Mouse (Mus musculus): ENCODE measurements around the gene Bace1.
"Not testable (repeated sequence)": the region's sequence is repeated elsewhere in the genome, so short reads cannot be mapped to it uniquely, and the experiment has no call there.

Bace1 gene

DNA sequence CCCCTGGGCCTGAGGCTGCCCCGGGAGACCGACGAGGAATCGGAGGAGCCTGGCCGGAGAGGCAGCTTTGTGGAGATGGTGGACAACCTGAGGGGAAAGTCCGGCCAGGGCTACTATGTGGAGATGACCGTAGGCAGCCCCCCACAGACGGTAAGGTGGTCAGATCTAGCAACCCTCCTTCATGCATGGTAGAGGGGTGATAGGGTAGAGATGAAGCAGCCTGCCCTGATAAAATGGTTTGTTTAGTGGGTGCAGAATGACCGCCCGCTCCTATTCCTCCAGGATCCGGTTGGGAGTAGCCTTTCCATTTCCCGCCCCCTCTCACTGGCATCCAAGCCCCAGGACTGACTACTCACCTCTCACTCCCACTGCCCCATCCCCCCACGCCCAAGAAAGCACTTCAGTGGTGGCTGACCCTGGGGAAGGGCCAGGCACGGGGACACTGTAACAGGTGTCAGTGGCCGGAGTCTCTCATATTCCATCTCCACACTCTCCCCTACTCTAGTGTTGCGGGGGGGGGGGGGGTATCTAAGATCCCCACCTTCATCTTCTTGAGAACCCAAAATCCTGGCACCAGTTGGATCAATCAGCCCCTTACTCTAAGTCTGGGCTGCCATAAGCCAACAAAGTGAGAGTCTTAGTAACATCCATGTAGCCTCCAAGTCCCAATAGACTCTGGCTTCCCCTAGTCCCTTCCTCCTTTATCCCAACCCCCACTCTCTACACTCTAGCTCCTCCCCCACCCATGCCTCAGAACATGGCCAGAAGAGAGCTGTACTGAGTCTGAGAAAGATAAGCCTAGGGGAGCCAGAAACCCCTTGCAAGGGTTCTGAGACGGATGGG, 980 bp downstream of the Bace1 start:
- DNase-seq = peak; percentile 43 to 51

DNA sequence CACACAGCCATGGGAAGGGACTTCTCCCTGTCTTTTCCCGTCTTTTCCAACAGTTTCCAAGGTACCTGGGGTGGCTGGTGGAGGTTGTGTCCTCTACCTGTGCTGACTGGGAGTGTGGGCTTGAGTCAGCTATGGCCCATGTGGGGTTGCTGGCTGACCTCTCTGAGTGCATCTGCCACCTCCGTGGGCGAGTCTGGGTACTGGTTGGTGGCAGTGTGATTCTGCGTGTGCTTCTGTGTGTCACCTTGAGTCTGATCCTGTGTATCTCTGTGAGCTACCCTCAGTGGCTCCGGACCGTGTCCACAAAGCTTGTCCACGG, 1.6 kb downstream of the Bace1 start:
- DNase-seq = peak; percentile 31 to 36

- DNase-seq = no peak
Measured at GRCm38 (mm10) chr9:45840331-45840730, 2.0 kb downstream of the Bace1 start.

DNA sequence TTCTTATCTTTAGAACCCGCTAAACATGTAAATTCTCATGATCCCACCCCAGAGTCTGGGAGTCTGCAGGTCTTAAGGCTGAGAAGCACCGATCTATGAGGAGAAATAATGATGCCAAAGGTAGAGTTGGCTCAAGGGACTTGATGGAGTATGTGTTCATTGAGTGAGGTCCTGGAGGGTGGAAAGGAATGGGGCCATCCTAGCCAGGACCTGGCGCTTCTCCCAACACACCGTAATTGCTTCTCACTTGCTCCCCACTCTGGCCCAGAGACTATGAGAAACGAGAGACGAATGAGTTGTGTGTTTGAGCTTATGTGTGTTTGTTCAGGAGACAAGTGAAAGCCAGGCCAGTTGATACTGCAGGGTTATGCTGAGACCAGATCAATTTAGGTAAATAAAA, 3.1 kb downstream of the Bace1 start:
- peak; percentile 42 to 47 for DNase-seq

DNA sequence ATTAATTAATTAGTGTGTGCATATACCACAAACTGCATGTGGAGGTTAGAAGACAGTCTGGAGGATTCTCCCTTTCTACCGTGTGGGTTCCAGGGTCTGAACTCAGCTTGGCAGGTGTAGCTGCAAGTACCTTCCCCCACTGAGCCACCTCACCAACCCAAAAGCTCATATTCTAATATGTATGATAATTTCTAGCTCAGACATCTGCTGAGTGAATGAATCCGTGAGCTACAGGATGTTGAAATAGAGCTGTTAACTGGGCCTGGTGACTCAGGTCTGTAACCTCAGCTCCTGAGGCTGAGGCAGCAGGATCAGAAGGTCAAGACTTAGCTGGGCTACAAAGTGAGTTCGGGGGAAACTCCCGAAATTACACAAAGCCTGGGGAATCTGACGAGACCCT, 4.6 kb downstream of the Bace1 start:
- DNase-seq = no peak

DNA sequence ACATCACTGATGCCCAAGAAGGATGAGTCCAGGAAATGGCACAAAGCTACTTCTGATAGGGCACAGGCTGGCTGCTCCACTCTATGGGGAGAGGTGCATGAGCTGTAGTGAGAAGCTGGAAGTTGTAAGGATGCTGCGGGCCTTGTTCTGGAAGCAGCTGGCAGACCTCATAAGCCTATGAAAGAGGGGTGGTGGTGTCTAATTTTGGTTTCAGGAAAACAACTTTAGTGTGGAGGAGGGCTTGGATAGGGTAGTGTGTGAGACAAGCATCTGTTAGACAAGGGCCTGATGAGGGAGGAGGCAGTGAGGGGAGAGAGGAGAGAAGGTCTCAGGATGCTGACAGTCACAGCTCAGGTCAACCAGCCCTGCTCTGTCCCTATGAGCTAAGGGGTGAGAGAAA, 5.4 kb downstream of the Bace1 start:
- no peak for DNase-seq

DNA sequence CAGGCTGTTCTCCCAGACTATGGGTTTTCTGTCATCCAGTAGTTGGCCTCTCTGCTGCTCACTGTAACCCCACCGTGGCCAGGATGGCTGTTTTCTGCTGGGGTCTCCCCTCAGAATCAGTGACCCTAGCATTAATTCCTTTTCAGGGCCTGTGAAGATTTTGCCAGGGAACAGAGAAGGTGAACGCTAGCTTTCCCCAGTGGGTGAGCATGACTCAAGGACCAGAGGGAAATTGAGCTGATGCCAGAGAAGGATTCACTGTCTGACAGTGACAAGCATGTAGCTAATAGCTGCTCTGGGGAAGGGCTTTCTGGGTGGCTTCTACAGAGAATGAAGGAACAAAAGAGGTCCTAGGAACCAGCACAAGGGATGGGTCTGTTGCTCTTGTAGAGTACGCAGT, 7.2 kb downstream of the Bace1 start:
- DNase-seq = peak in 1 of 2 experiments; percentile 30

- not testable (repeated sequence) for DNase-seq
Measured at GRCm38 (mm10) chr9:45846176-45846575, 7.8 kb downstream of the Bace1 start.

- DNase-seq = no peak
Measured at GRCm38 (mm10) chr9:45846891-45847460, 8.6 kb downstream of the Bace1 start.

- no peak for DNase-seq
Measured at GRCm38 (mm10) chr9:45849528-45850408, 11.4 kb downstream of the Bace1 start.

- no peak for DNase-seq
Measured at GRCm38 (mm10) chr9:45850528-45851155, 12.3 kb downstream of the Bace1 start.

GRCm38 (mm10) chr9:45851330-45851729, 12.9 kb downstream of the Bace1 start:
- no peak for DNase-seq

DNA sequence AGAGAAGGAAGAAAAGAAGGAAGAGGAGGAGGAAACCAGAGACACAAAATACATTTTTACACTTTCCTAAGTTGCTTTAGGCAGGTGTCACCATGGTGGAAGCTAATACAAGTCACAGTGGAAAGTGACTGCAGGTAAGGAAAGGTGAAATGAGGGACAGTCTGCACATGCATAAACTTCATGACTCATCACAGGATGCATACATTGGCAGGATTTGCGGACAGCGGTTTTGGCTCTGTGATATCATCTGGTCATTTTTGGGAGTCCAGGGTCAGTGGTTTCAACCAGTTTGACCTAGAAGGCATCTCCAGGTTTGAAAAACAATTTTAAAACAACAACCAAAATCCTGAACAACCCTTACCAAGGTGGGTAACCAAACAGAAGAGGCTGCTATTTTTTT, 13.4 kb downstream of the Bace1 start:
- DNase-seq = no peak

DNA sequence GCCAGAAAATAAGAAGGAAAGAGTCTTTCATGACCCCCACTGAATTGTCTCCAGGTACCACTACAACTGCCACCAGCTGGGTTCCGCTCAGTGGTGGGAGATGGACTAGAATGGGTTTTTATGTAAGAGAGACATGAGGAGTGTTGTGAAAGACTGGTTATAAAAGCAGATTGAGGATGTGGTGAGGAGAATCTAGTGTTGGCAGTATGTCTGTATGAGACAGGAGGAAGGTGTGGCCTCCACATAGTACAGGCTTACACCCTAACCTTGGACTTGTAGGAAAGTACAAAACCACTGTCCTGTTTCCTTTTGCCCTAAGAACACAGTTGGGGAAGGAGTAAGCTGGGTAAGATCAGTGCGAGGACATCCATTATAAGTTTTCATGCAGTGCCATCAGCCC, 15.3 kb downstream of the Bace1 start:
- no peak for DNase-seq

DNA sequence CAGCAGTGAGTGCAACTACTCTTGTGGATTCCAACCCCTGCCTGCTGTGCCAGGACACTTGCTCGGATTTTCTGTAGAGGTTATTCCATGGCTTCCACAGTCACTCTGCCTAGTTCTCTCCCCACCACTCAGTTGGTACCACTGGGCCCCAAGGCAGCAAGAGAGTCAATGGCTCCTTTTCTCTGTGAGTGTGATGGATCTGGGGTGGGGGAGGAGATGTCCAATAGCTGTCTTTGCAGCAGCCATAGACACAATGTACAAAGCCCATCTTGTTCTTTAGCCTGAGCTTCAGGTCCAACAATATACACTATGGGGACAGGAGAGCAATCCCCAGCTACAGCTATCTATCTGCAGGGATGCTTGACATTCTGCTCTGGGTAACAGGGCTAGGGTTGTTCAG, 15.8 kb downstream of the Bace1 start:
- no peak for DNase-seq

DNA sequence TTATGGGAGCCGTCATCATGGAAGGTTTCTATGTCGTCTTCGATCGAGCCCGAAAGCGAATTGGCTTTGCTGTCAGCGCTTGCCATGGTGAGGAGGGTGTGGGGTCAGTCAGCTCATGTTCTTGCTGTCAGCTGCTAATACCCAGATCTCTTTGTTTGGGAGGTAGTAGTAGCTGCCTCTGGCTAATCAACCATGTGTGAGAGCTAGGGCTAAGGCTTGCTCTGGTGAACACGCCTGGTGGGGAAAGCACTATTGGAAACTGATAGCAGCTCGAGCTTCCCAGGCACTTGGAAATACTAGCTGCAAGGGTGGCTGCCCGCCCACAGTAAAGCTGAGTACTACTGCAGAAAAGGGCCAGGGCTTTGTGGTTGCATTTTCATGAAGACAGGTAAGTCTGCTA, 21.0 kb downstream of the Bace1 start:
- no peak for DNase-seq

DNA sequence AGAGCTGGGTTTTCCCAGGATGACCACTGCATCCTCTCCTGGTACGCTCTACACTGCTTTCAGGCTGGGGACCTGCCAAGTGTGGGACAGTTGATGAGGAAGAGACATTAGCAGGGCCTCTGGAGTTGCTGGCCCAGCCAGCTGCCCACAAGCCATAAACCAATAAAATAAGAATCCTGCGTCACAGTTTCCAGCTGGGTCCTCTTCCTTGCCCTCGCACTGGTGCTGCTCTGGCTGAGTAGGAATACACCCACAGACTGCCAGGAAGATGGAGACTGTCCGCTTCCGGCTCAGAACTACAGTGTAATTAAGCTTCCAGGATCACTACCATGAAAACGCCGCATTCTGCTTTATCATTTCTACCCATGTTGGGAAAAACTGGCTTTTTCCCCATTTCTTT, 23.4 kb downstream of the Bace1 start:
- DNase-seq = no peak

- no peak for DNase-seq
Measured at GRCm38 (mm10) chr9:45869181-45869580, 30.8 kb downstream of the Bace1 start.

DNA sequence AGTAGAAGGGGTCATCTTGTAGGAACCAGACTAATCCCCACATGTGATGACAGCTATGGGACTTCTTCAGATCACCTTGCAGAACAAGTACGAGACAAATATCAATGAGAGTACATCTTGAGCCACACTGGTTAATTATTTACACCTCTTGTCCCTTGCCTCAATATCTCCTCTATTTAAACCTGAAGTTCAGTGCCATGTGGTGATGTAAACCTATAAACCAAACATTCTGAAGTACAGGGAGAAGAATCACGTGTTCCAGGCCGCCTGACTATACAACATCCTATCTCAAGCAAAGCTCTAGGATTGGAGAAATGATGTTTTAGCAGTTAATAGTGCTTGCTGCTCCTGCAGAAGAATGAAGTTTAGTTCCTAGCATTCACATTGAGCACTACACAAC, 31.9 kb downstream of the Bace1 start:
- no peak for DNase-seq

GRCm38 (mm10) chr9:45877928-45878327, 39.5 kb downstream of the Bace1 start:
- no peak for DNase-seq

DNA sequence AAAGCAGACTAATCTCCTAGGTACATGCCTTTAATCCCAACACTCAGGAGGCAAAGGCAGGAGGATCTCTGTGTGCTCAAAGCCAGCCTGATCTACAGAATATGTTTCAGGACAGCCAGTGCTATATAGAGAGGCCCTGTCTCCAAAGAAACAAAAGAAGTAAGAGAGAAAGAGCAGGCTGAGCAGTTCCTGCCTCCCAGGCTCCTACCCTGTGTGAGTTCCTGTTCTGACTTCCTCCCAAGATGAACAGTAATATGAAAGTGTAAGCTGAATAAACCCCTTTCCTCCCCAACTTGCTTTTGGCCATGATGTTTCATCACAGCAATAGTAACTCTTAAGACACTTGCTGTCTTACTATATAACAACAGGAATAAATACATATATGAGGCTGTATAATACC, 55.3 kb downstream of the Bace1 start:
- no peak for DNase-seq

DNA sequence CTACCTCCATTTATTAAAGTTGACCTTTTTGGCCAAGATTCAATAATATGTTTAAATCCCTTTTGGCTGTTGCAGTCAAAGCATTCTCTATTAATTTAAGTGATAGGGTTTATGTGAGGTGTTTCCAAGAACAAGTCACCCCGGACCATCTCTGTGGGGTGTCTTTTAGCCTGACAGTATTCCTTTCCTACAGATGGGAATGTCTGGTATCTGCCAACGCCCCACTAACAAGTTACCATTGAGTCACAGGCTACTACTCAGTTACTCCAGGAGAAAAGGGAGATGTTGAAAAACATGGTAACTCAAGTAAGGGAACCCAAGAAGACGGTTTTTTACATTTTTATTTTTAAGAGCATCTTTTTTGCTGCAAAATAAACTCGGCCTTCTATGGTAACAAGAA, 66.8 kb downstream of the Bace1 start:
- no peak for DNase-seq

DNA sequence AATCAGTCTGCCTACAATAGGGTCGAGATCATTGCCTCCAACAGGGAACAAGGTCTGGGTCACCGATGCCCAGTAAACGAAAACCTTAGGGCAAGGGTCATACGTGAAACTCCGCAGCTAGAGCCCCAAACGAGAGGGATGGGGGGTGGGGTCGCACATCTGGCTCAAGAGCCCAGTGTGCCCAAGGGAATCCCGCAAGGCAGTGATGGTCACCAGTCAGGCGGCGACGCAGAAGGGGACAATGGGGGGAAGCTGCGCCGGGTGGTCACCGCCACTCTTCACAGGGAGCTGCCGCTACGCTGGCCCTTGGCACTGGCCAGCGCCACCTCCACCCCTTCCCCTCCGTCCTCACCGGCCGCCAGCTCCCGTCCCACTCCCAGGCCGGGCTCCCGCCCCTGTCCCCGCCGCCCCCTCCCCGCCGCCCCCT, 67.4 kb downstream of the Bace1 start:
- DNase-seq = no peak

Data from cerebellum, adult 18-20 months (tissue).